Comparison of ENCODE assay signal across 14 mouse cellular contexts in the genomic region with DNA sequence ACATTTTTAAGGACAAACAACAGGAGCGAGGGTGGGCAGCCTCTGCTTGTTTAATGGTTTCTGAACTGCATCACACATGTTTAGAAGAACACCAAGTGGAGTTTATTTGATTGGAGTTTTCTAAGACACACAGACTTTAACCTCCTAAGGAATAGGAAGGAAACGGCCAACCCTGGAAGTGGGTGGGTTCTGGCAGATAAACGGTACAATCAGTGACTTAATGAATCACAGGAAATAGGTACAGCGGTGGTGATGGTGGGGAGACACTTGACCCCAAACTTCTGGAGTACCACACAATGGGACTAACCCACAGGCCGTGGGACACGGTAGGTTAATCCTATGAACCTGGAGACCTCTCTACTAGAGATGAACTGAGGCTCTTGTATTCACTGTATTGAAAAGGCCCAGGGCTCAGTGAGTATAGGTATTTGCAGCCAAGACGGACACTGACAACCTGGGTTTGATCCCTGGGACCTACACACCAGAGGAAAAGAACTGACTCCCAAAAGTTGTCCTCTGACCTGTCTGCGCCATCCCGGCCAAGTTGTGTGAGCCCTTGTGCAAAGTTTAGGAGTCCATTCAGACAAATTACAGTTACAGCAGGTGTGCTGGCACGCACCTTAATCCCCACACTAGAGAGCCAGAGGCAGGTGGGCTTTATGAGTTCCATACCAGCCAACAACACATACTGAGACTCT. TPM values are rescaled to one million over a fixed set of nuclear protein-coding genes. Genes with fewer than 3 reads are reported as not detected.
DNase-seq lines count a peak whose midpoint lies in the region; ATAC-seq and TF ChIP-seq lines count a peak whose summit lies in the region.
"Had no signal": no experiment of that assay in that cellular context is flagged by ENCODE, and none has a peak within 500 bp of the region (broad histone marks: within the 10 kb centered on the region; RNA-seq: fewer than 3 reads in every experiment).

No protein-coding gene starts in this region.

- H3K9ac ChIP-seq in embryonic facial prominence, embryonic 15.5 days: no peak overlapping the region
- H3K9ac ChIP-seq in liver, adult 2 months (ENCODE audit: low read depth, low read length): no peak overlapping the region
- no peak overlapping the region for H3K9ac ChIP-seq in liver, embryonic 11.5 days (ENCODE audit: low read depth, low read length)

- DNase-seq in embryonic facial prominence, embryonic 10.5 days (ENCODE audit: low spot score): no peak
- peak; percentile 16 for DNase-seq in liver, adult 2 months (ENCODE audit: extremely low read depth, low read depth, low spot score)
- DNase-seq in liver, embryonic 11.5 days (ENCODE audit: low spot score): no peak
- DNase-seq in kidney, postnatal 10 days: peak; percentile 36
- no peak for DNase-seq in cerebellum, adult 2 months
- no peak for DNase-seq in urinary bladder, postnatal 4 days (ENCODE audit: low spot score in 2 of 2)
- DNase-seq: spleen, adult 18-20 months; thymus, postnatal 14 days had no signal

- H3K36me3 ChIP-seq in embryonic facial prominence, embryonic 15.5 days: 0 out of 2 replicates have a peak, but pooled peaks cover 6% of the 10 kb centered on the region
- H3K36me3 ChIP-seq in embryonic facial prominence, embryonic 10.5 days (replicated peaks): peaks cover 64% of the 10 kb centered on the region
- no peaks in the 10 kb centered on the region for H3K36me3 ChIP-seq in liver, adult 2 months (ENCODE audit: control insufficient read depth, insufficient read depth, low read length)
- no peaks in the 10 kb centered on the region for H3K36me3 ChIP-seq in liver, embryonic 11.5 days (ENCODE audit: control insufficient read depth, insufficient read depth, low read length)
- H3K36me3 ChIP-seq in small intestine, adult 2 months (ENCODE audit: control insufficient read depth, insufficient read depth, low read length): peaks cover under 1% of the 10 kb centered on the region; the same call in 1 of the 2 replicates
- H3K36me3 ChIP-seq: G1E had no signal

- no peaks in the 10 kb centered on the region for H3K4me1 ChIP-seq in embryonic facial prominence, embryonic 15.5 days
- H3K4me1 ChIP-seq in embryonic facial prominence, embryonic 10.5 days: peaks cover 17% of the 10 kb centered on the region
- peaks cover 16% of the 10 kb centered on the region for H3K4me1 ChIP-seq in liver, adult 2 months (ENCODE audit: control insufficient read depth, insufficient read depth, low read length)
- H3K4me1 ChIP-seq in liver, embryonic 11.5 days (replicated peaks; ENCODE audit: control insufficient read depth, insufficient read depth, low read length): 0 out of 2 replicates have a peak, but pooled peaks cover 2% of the 10 kb centered on the region
- peaks cover 15% of the 10 kb centered on the region for H3K4me1 ChIP-seq in small intestine, adult 2 months (ENCODE audit: control insufficient read depth, insufficient read depth, insufficient read length, low read length)
- H3K4me1 ChIP-seq in cerebellum, adult 2 months (ENCODE audit: control insufficient read depth, insufficient read depth, low read length): no peaks in the 10 kb centered on the region

- no peaks in the 10 kb centered on the region for H3K9me3 ChIP-seq in embryonic facial prominence, embryonic 15.5 days (replicated peaks)
- H3K9me3 ChIP-seq in embryonic facial prominence, embryonic 10.5 days: no peaks in the 10 kb centered on the region
- no peaks in the 10 kb centered on the region for H3K9me3 ChIP-seq in liver, embryonic 11.5 days (ENCODE audit: control insufficient read depth, low read length)
- H3K9me3 ChIP-seq: G1E had no signal

- 0 out of 2 replicates have a peak overlapping the region, but pooled peaks have one; percentile 8 for H3K27ac ChIP-seq in embryonic facial prominence, embryonic 15.5 days (replicated peaks)
- no peak overlapping the region for H3K27ac ChIP-seq in embryonic facial prominence, embryonic 10.5 days (replicated peaks)
- H3K27ac ChIP-seq in liver, adult 2 months (replicated peaks; ENCODE audit: insufficient read depth, low read depth, low read length): peak overlapping the region; percentile 79
- H3K27ac ChIP-seq in liver, embryonic 11.5 days (ENCODE audit: low read depth, low read length): no peak overlapping the region
- H3K27ac ChIP-seq in small intestine, adult 2 months (ENCODE audit: insufficient read depth, low read depth, low read length): peak overlapping the region; percentile 33
- H3K27ac ChIP-seq in cerebellum, adult 2 months (ENCODE audit: insufficient read depth, low read length): no peak overlapping the region

- 70% methylated on average over 10 of the region's 10 CpGs for WGBS in embryonic facial prominence, embryonic 15.5 days
- 84% methylated on average over 10 of the region's 10 CpGs for WGBS in embryonic facial prominence, embryonic 10.5 days
- 77% methylated on average over 10 of the region's 10 CpGs for WGBS in liver, adult 2 months
- WGBS in liver, embryonic 11.5 days: 60% methylated on average over 10 of the region's 10 CpGs
- WGBS in small intestine, adult 2 months: 44% methylated on average over 10 of the region's 10 CpGs
- WGBS in cerebellum, adult 2 months: 88% methylated on average over 10 of the region's 10 CpGs

- no peak overlapping the region for H3K4me2 ChIP-seq in embryonic facial prominence, embryonic 15.5 days (replicated peaks)
- H3K4me2 ChIP-seq in liver, embryonic 11.5 days: no peak overlapping the region

- no peaks in the 10 kb centered on the region for H3K79me2 ChIP-seq in liver, adult 2 months (ENCODE audit: control insufficient read depth, insufficient read depth, low read length)

- H3K4me3 ChIP-seq in embryonic facial prominence, embryonic 15.5 days (replicated peaks): no peak overlapping the region
- H3K4me3 ChIP-seq in embryonic facial prominence, embryonic 10.5 days: no peak overlapping the region
- no peak overlapping the region for H3K4me3 ChIP-seq in liver, adult 2 months (ENCODE audit: insufficient read depth, low read depth, low read length)
- no peak overlapping the region for H3K4me3 ChIP-seq in liver, embryonic 11.5 days (ENCODE audit: low read depth, low read length)
- no peak overlapping the region for H3K4me3 ChIP-seq in small intestine, adult 2 months (ENCODE audit: low read depth, low read length)
- H3K4me3 ChIP-seq in cerebellum, adult 2 months (replicated peaks; ENCODE audit: insufficient read depth, low read depth, low read length): no peak overlapping the region

- no peaks in the 10 kb centered on the region for H3K27me3 ChIP-seq in embryonic facial prominence, embryonic 15.5 days
- no peaks in the 10 kb centered on the region for H3K27me3 ChIP-seq in embryonic facial prominence, embryonic 10.5 days (replicated peaks; ENCODE audit: low read depth, poor library complexity, severe bottlenecking)
- H3K27me3 ChIP-seq in liver, adult 2 months (ENCODE audit: control insufficient read depth, insufficient read depth, low read length): no peaks in the 10 kb centered on the region
- no peaks in the 10 kb centered on the region for H3K27me3 ChIP-seq in liver, embryonic 11.5 days (replicated peaks; ENCODE audit: control insufficient read depth, insufficient read depth, low read length)
- no peaks in the 10 kb centered on the region for H3K27me3 ChIP-seq in small intestine, adult 2 months (ENCODE audit: control insufficient read depth, insufficient read depth, low read length)
- no peaks in the 10 kb centered on the region for H3K27me3 ChIP-seq in cerebellum, adult 2 months (ENCODE audit: control insufficient read depth, insufficient read depth, low read length)

- TF ChIP-seq CTCF in liver, adult 2 months (IDR thresholded peaks at IDR 0.05; ENCODE audit: low read depth, low read length): no peak
- no peak for TF ChIP-seq CTCF in small intestine, adult 2 months (IDR thresholded peaks at IDR 0.05; ENCODE audit: extremely low read depth, insufficient read length, insufficient replicate concordance, low read depth, low read length)
- TF ChIP-seq CTCF in cerebellum, adult 2 months (IDR thresholded peaks at IDR 0.05; ENCODE audit: borderline replicate concordance, insufficient read depth, low read depth, low read length): no peak

- TF ChIP-seq POLR2A in liver, adult 2 months (IDR thresholded peaks at IDR 0.05; ENCODE audit: extremely low read depth, insufficient read depth, low read length): no peak
- TF ChIP-seq POLR2A in small intestine, adult 2 months (IDR thresholded peaks at IDR 0.05; ENCODE audit: low read depth, low read length): no peak
- TF ChIP-seq POLR2A in cerebellum, adult 2 months (IDR thresholded peaks at IDR 0.05; ENCODE audit: borderline replicate concordance, insufficient read depth, low read length): no peak

- ATAC-seq in embryonic facial prominence, embryonic 15.5 days (ENCODE audit: insufficient number of reproducible peaks, low FRiP score, low TSS enrichment, low read depth): no peak
- ATAC-seq in liver, embryonic 11.5 days (replicated peaks; ENCODE audit: low FRiP score): no peak

RNA-seq across cellular contexts. Expression of gene Cttnbp2nl, which starts 34.7 kb away (rescaled TPM):
- polyA plus RNA-seq in embryonic facial prominence, embryonic 15.5 days (2015; fragmentation: Nextera tagmentation; extraction: Ambion mirVana): 25.9 and 29.9 TPM in 2 replicates
- polyA plus RNA-seq in embryonic facial prominence, embryonic 10.5 days (2016; fragmentation: Nextera tagmentation; extraction: Ambion mirVana): 51.2 and 52.4 TPM in 2 replicates
- 1.8 and 2.2 TPM in 2 replicates for total RNA-seq in liver, adult 2 months (2014; rRNA removed)
- 0.54 and 0.58 TPM in 2 replicates for polyA plus RNA-seq in liver, adult 2 months (2012; rRNA removed)
- polyA plus RNA-seq in liver, embryonic 11.5 days (2014; fragmentation: Nextera tagmentation; extraction: Ambion mirVana): 12.1 and 12.6 TPM in 2 replicates
- 2.0 and 2.9 TPM in 2 replicates for polyA plus RNA-seq in small intestine, adult 2 months (2012; rRNA removed)
- polyA plus RNA-seq in cerebellum, adult 2 months (2012; rRNA removed): 7.4 TPM in 2 replicates

RNA-seq across cellular contexts. Expression of gene 4930564D02Rik, which starts 48.4 kb away (rescaled TPM):
- not detected in 2 replicates for polyA plus RNA-seq in embryonic facial prominence, embryonic 15.5 days (2015; fragmentation: Nextera tagmentation; extraction: Ambion mirVana)
- not detected in 2 replicates for polyA plus RNA-seq in embryonic facial prominence, embryonic 10.5 days (2016; fragmentation: Nextera tagmentation; extraction: Ambion mirVana)
- total RNA-seq in liver, adult 2 months (2014; rRNA removed): not detected in 2 replicates
- not detected in 2 replicates for polyA plus RNA-seq in liver, adult 2 months (2012; rRNA removed)
- polyA plus RNA-seq in liver, embryonic 11.5 days (2014; fragmentation: Nextera tagmentation; extraction: Ambion mirVana): not detected in 2 replicates
- polyA plus RNA-seq in small intestine, adult 2 months (2012; rRNA removed): not detected in 2 replicates
- polyA plus RNA-seq in cerebellum, adult 2 months (2012; rRNA removed): not detected in 2 replicates
- total RNA-seq: G1E; left cerebral cortex, postnatal 36 days; neutrophil, adult 5-6 weeks had no signal
- polyA plus RNA-seq: embryonic facial prominence, embryonic 11.5 days; G1E had no signal

RNA-seq across cellular contexts. Expression of gene Wnt2b, which starts 56.5 kb away (rescaled TPM):
- 1.3 and 1.6 TPM in 2 replicates for polyA plus RNA-seq in embryonic facial prominence, embryonic 15.5 days (2015; fragmentation: Nextera tagmentation; extraction: Ambion mirVana)
- polyA plus RNA-seq in embryonic facial prominence, embryonic 10.5 days (2016; fragmentation: Nextera tagmentation; extraction: Ambion mirVana): 0.50 and 0.66 TPM in 2 replicates
- 0.09 and 0.20 TPM in 2 replicates for total RNA-seq in liver, adult 2 months (2014; rRNA removed)
- polyA plus RNA-seq in liver, adult 2 months (2012; rRNA removed): 0.11 and 0.25 TPM in 2 replicates
- 0.52 and 0.73 TPM in 2 replicates for polyA plus RNA-seq in liver, embryonic 11.5 days (2014; fragmentation: Nextera tagmentation; extraction: Ambion mirVana)
- polyA plus RNA-seq in small intestine, adult 2 months (2012; rRNA removed): 6.5 and 9.7 TPM in 2 replicates
- polyA plus RNA-seq in cerebellum, adult 2 months (2012; rRNA removed): 0.40 and 0.44 TPM in 2 replicates
- total RNA-seq: neutrophil, adult 5-6 weeks had no signal
- polyA plus RNA-seq: G1E had no signal

Comparison
In these comparisons a context has a peak if more than half of its experiments do, and no peak if none do; other contexts are left out.
1. H3K27ac ChIP-seq: peak in embryonic facial prominence, embryonic 15.5 days (single experiment), liver, adult 2 months (single experiment) and small intestine, adult 2 months (single experiment); none in embryonic facial prominence, embryonic 10.5 days (single experiment), liver, embryonic 11.5 days (single experiment) and cerebellum, adult 2 months (single experiment).
2. DNase-seq: peak in liver, adult 2 months (single experiment) and kidney, postnatal 10 days (single experiment); none in embryonic facial prominence, embryonic 10.5 days (single experiment), liver, embryonic 11.5 days (single experiment), cerebellum, adult 2 months (0 of 2) and urinary bladder, postnatal 4 days (0 of 2).